Mouse (Mus musculus): Measurements from ENCODE around the gene Eif2b4. TPM values are rescaled to one million over a fixed set of nuclear protein-coding genes. Genes with fewer than 3 reads are reported as not detected.

The Eif2b4 gene
- total and polyA plus RNA-seq, 2 experiments: 18.7 to 51.0 TPM

DNA sequence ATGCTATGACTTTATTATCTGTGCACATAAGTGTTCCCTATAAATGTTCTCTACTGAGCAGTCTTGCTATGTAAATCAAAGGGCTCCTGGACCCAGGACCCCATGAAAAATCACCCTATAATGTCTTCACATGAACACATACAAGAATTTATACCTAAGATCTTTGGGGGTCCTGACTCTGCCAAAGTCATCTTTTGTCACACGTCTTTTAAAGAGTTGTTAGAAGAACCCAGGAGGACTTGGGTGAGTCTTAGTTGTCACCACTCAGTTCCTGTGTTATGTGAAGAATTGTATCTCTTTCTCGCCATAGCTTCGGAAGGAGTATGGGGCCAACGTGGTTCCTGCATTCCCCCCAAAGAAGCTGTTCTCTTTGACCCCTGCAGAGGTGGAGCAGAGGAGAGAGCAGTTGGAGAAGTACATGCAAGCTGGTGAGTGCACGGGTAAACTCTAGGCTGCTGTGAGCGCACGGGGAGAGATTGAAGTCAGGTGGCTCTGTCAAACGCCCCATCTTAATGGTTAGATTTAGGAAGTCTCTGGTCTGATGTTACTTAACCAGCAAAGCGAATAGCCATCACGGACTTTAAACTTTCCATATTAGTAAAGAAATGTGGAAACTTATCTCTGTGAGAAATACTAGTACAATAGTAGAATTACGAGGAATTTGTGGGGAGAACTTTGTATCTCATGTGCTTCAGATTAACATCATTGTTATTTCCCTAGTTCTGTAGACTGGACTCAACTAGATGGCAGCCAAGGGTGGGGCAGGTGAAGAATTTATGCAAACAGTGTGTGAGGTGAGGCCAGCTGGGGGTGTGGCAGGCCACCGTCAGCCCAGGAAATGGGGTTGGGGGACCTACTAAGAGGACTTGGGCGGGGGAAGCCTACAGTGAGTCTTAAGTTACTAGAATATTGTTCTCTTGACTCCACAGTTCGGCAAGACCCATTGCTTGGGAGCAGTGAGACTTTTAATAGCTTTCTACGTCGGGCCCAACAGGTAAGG, 1.6 kb upstream of the Eif2b4 start:
- TF ChIP-seq CTCF (IDR thresholded peaks at IDR 0.05; ENCODE audit: low read depth, low read length) (no peak), POLR2A (IDR thresholded peaks at IDR 0.05; ENCODE audit: extremely low read depth, insufficient read depth, low read length) (no peak)
- H3K79me2 ChIP-seq (ENCODE audit: control insufficient read depth, insufficient read depth, low read length): peaks cover 3% of the 10 kb centered on the region; the same call in 1 of the 2 replicates
- no peak overlapping the region for H3K27ac ChIP-seq (replicated peaks; ENCODE audit: insufficient read depth, low read depth, low read length)
- no peak overlapping the region for H3K9ac ChIP-seq (ENCODE audit: low read depth, low read length)
- H3K4me1 ChIP-seq (ENCODE audit: control insufficient read depth, insufficient read depth, low read length): peaks cover 5% of the 10 kb centered on the region
- no peak for DNase-seq (ENCODE audit: extremely low read depth, low read depth, low spot score)
- H3K27me3 ChIP-seq (ENCODE audit: control insufficient read depth, insufficient read depth, low read length): no peaks in the 10 kb centered on the region
- H3K4me3 ChIP-seq (ENCODE audit: insufficient read depth, low read depth, low read length): no peak overlapping the region
- peaks cover 35% of the 10 kb centered on the region for H3K36me3 ChIP-seq (ENCODE audit: control insufficient read depth, insufficient read depth, low read length)
- WGBS: 92% methylated on average over 16 of the region's 16 CpGs

DNA sequence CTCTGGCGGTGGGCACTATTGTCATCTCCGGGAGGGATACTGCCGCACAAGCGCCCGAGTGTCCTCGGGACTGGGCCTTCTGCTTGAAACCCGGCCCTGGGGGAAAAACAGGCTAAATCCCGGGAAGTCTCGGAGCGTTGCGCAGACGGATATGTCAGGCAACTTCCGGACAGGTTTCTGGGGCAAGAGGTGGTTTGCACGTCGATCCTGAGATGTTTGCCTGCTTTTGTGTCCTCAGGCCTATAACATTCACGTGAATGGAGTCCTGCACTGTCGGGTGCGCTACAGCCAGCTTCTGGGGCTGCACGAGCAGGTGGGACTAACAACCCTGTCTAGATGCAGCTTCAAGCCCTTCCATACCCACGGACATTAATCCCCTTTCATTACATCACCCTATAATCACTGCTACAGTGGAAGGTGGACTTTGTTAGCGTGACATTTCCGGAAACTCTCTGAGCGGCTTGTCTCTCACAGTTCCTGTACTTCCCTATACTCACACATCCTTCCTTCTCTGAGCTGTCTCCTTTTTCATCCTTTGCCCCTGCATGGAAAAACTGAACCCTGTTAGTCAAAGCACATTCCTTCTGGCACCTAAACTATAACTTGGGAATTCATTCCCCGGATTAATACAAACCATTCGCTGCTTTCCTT, 526 bp upstream of the Eif2b4 start:
- H3K27me3 ChIP-seq (ENCODE audit: control insufficient read depth, insufficient read depth, low read length): no peaks in the 10 kb centered on the region
- WGBS: 5% methylated on average over 25 of the region's 25 CpGs
- TF ChIP-seq POLR2A (IDR thresholded peaks at IDR 0.05; ENCODE audit: extremely low read depth, insufficient read depth, low read length) (no peak), CTCF (IDR thresholded peaks at IDR 0.05; ENCODE audit: low read depth, low read length) (no peak)
- H3K27ac ChIP-seq (replicated peaks; ENCODE audit: insufficient read depth, low read depth, low read length): peak overlapping the region; percentile 70
- peak overlapping the region; percentile 78 for H3K4me3 ChIP-seq (ENCODE audit: insufficient read depth, low read depth, low read length)
- H3K79me2 ChIP-seq (ENCODE audit: control insufficient read depth, insufficient read depth, low read length): peaks cover 3% of the 10 kb centered on the region; the same call in 1 of the 2 replicates
- peaks cover 33% of the 10 kb centered on the region for H3K36me3 ChIP-seq (ENCODE audit: control insufficient read depth, insufficient read depth, low read length)
- H3K9ac ChIP-seq (ENCODE audit: low read depth, low read length): peak overlapping the region; percentile 78
- peaks cover 5% of the 10 kb centered on the region for H3K4me1 ChIP-seq (ENCODE audit: control insufficient read depth, insufficient read depth, low read length)
- DNase-seq (ENCODE audit: extremely low read depth, low read depth, low spot score): no peak

DNA sequence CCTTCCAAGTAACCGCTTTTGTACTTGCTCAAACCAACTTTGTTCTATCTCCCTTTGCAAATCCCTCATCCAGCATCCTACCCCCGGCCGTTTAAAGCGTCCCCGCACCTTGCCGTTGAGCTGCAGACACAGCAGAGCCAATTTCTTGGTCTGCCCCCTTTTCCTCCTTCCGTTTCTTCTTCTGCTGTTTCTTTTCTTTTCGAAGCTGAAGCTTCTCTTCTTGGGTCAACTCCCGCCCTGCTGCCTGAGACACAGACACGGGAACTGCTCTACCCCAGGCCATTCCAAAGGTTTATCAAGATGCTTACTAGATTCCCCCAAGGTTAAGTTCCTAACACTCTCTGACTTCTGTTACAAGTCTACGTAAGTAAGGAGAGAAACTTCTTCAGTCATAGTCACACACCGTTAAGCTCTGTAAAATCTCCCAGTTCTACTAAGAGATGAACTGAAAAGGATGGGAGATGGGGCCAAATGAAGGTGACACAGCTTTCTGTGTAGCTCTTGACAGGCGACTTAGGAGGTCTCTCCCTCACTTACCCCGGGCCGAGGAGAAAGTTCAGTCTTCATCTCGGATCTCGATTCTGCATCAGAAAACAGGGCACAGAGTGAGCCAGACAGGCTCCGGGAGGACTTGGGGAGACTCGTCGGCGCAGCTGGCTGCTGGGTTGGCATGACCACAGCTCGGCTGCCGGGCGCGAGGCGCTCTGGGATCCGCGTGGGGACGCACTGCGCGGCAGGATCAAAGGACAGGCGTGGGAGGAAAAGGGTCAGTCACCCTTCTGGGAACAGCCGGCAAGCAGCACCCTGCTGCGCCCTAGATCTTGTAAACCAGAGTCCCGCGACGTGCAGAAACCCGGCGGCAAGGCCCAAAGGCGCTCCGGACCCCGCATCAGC, 938 bp downstream of the Eif2b4 start:
- Histone ChIP-seq H3K4me3 (ENCODE audit: insufficient read depth, low read depth, low read length) (peak overlapping the region; percentile 78), H3K9ac (ENCODE audit: low read depth, low read length) (peak overlapping the region; percentile 80), H3K79me2 (ENCODE audit: control insufficient read depth, insufficient read depth, low read length) (peaks cover 3% of the 10 kb centered on the region; the same call in 1 of the 2 replicates), H3K36me3 (ENCODE audit: control insufficient read depth, insufficient read depth, low read length) (peaks cover 37% of the 10 kb centered on the region), H3K4me1 (ENCODE audit: control insufficient read depth, insufficient read depth, low read length) (peaks cover 5% of the 10 kb centered on the region), H3K27me3 (ENCODE audit: control insufficient read depth, insufficient read depth, low read length) (no peaks in the 10 kb centered on the region), H3K27ac (replicated peaks; ENCODE audit: insufficient read depth, low read depth, low read length) (peak overlapping the region; percentile 80)
- peak; percentile 83 for DNase-seq (ENCODE audit: extremely low read depth, low read depth, low spot score)
- WGBS: 8% methylated on average over 42 of the region's 42 CpGs
- TF ChIP-seq POLR2A (IDR thresholded peaks at IDR 0.05; ENCODE audit: extremely low read depth, insufficient read depth, low read length) (no peak), CTCF (IDR thresholded peaks at IDR 0.05; ENCODE audit: low read depth, low read length) (peak; percentile 41; the same call in 1 of the 2 replicates)

DNA sequence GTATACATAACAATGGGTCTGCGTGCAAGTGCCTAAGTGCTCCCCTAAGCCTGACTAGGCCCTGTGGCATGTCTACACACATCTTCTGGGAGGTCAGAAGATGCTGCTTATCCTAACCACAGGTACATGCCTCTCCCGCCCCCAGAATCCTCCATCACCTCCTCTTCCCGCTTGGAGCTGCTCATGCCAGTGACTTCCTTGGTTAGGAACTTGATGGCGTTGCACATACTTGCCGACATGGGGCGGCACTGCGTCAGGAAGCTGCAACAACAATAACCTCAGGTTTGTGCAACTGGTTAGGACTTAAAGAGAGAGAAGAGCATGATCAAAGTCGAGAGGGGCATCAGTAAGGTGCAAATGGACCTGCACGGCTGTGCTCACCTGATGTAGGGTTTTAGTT, 3.0 kb downstream of the Eif2b4 start:
- H3K27me3 ChIP-seq (ENCODE audit: control insufficient read depth, insufficient read depth, low read length): no peaks in the 10 kb centered on the region
- peaks cover 23% of the 10 kb centered on the region; the same call in 1 of the 2 replicates for H3K36me3 ChIP-seq (ENCODE audit: control insufficient read depth, insufficient read depth, low read length)
- H3K4me1 ChIP-seq (ENCODE audit: control insufficient read depth, insufficient read depth, low read length): peaks cover 5% of the 10 kb centered on the region

GRCm38 (mm10) chr5:31188223-31188840, 4.9 kb downstream of the Eif2b4 start:
- 75% methylated on average over 4 of the region's 4 CpGs for WGBS
- Histone ChIP-seq H3K27me3 (ENCODE audit: control insufficient read depth, insufficient read depth, low read length) (no peaks in the 10 kb centered on the region), H3K4me3 (ENCODE audit: insufficient read depth, low read depth, low read length) (no peak overlapping the region), H3K36me3 (ENCODE audit: control insufficient read depth, insufficient read depth, low read length) (peaks cover 22% of the 10 kb centered on the region; the same call in 1 of the 2 replicates), H3K4me1 (ENCODE audit: control insufficient read depth, insufficient read depth, low read length) (peaks cover 5% of the 10 kb centered on the region), H3K79me2 (ENCODE audit: control insufficient read depth, insufficient read depth, low read length) (peaks cover 3% of the 10 kb centered on the region; the same call in 1 of the 2 replicates), H3K9ac (ENCODE audit: low read depth, low read length) (no peak overlapping the region), H3K27ac (replicated peaks; ENCODE audit: insufficient read depth, low read depth, low read length) (no peak overlapping the region)
- DNase-seq (ENCODE audit: extremely low read depth, low read depth, low spot score): no peak
- no peak for TF ChIP-seq POLR2A (IDR thresholded peaks at IDR 0.05; ENCODE audit: extremely low read depth, insufficient read depth, low read length)
- no peak for TF ChIP-seq CTCF (IDR thresholded peaks at IDR 0.05; ENCODE audit: low read depth, low read length)

More for the DNA sequence above, 3.0 kb downstream of the Eif2b4 start:
- WGBS: 95% methylated on average over 9 of the region's 9 CpGs
- DNase-seq (ENCODE audit: extremely low read depth, low read depth, low spot score): no peak
- TF ChIP-seq POLR2A (IDR thresholded peaks at IDR 0.05; ENCODE audit: extremely low read depth, insufficient read depth, low read length): no peak
- H3K4me3 ChIP-seq (ENCODE audit: insufficient read depth, low read depth, low read length): no peak overlapping the region
- H3K79me2 ChIP-seq (ENCODE audit: control insufficient read depth, insufficient read depth, low read length): peaks cover 3% of the 10 kb centered on the region; the same call in 1 of the 2 replicates
- H3K9ac ChIP-seq (ENCODE audit: low read depth, low read length): no peak overlapping the region
- no peak overlapping the region for H3K27ac ChIP-seq (replicated peaks; ENCODE audit: insufficient read depth, low read depth, low read length)

Measured in liver, adult 2 months (tissue).